Mouse (Mus musculus) adrenal gland, adult 2 months (tissue): ENCODE data around the gene Itgae. TPM values are rescaled to one million over a fixed set of nuclear protein-coding genes. Genes with fewer than 3 reads are reported as not detected.

Experiments
- polyA plus RNA-seq: library from polyadenylated mRNA; depleted of rRNA; stranded (reverse); fragments of >200 nt; gene quantifications from 2 replicates; pipeline ENCODE4 v1.2.3, GENCODE M21; 2012; rRNA removed
- total RNA-seq, 2 experiments: library from RNA; stranded (reverse); gene quantifications; 2 replicates each; pipeline ENCODE4 v1.2.3; 2021

The Itgae gene
- total and polyA plus RNA-seq, 3 experiments = 0.23 to 0.79 (median 0.54) TPM

Other genes with a start within 250 kb of the Itgae start
- 10 to 100 TPM in 1 of 2 experiments, 1 to 10 TPM in 1; 7.2 to 11.6 TPM for gene Atp2a3, start 129.4 kb upstream of the Itgae start, total RNA-seq
- 11.3 and 11.9 TPM in 2 replicates for gene Atp2a3, start 129.4 kb upstream of the Itgae start, polyA plus RNA-seq
- under 1 TPM; 0.40 to 0.55 TPM for gene P2rx1, start 91.5 kb upstream of the Itgae start, total RNA-seq
- 0.85 and 1.0 TPM in 2 replicates for gene P2rx1, start 91.5 kb upstream of the Itgae start, polyA plus RNA-seq
- gene Camkk1, start 71.6 kb upstream of the Itgae start, total RNA-seq = 1 to 10 TPM; 1.8 to 9.8 TPM
- gene Camkk1, start 71.6 kb upstream of the Itgae start, polyA plus RNA-seq = 2.2 and 3.2 TPM in 2 replicates
- 1 to 10 TPM; 9.4 to 9.5 TPM for gene Ncbp3, start 42.8 kb upstream of the Itgae start, total RNA-seq
- 1.6 and 1.7 TPM in 2 replicates for gene Ncbp3, start 42.8 kb upstream of the Itgae start, polyA plus RNA-seq
- gene Haspin, start 47.7 kb downstream of the Itgae start, total RNA-seq = under 1 TPM; 0.35 TPM
- gene Haspin, start 47.7 kb downstream of the Itgae start, polyA plus RNA-seq = 0.70 and 0.91 TPM in 2 replicates
- gene P2rx5, start 69.8 kb downstream of the Itgae start, total RNA-seq = 10 to 100 TPM in 1 of 2 experiments, 1 to 10 TPM in 1; 4.4 to 10.9 TPM
- gene P2rx5, start 69.8 kb downstream of the Itgae start, polyA plus RNA-seq = 2.3 and 2.9 TPM in 2 replicates
- gene Emc6, start 86.5 kb downstream of the Itgae start, total RNA-seq = 10 to 100 TPM; 86.1 to 88.7 TPM
- 91.0 and 117 TPM in 2 replicates for gene Emc6, start 86.5 kb downstream of the Itgae start, polyA plus RNA-seq
- 10 to 100 TPM; 71.0 to 87.8 TPM for gene Tax1bp3, start 86.5 kb downstream of the Itgae start, total RNA-seq
- gene Tax1bp3, start 86.5 kb downstream of the Itgae start, polyA plus RNA-seq = 71.0 and 77.0 TPM in 2 replicates
- gene Ctns, start 108.5 kb downstream of the Itgae start, total RNA-seq = 10 to 100 TPM; 16.8 to 18.3 TPM
- 11.1 and 12.5 TPM in 2 replicates for gene Ctns, start 108.5 kb downstream of the Itgae start, polyA plus RNA-seq
- 10 to 100 TPM in 1 of 2 experiments, 1 to 10 TPM in 1; 8.8 to 12.4 TPM for gene Shpk, start 108.9 kb downstream of the Itgae start, total RNA-seq
- 10.0 and 10.9 TPM in 2 replicates for gene Shpk, start 108.9 kb downstream of the Itgae start, polyA plus RNA-seq
- under 1 TPM; 0.21 to 0.26 TPM for gene Trpv1, start 143.7 kb downstream of the Itgae start, total RNA-seq
- 0.62 and 1.0 TPM in 2 replicates for gene Trpv1, start 143.7 kb downstream of the Itgae start, polyA plus RNA-seq
- gene Trpv3, start 176.8 kb downstream of the Itgae start, total RNA-seq = under 1 TPM; 0.12 to 0.14 TPM
- 0.04 and 0.09 TPM in 2 replicates for gene Trpv3, start 176.8 kb downstream of the Itgae start, polyA plus RNA-seq
- gene Aspa, start 239.0 kb downstream of the Itgae start, total RNA-seq = 10 to 100 TPM; 12.9 to 27.6 TPM
- gene Aspa, start 239.0 kb downstream of the Itgae start, polyA plus RNA-seq = 0.48 and 0.59 TPM in 2 replicates
- not detected for gene Gm49340, start 239.2 kb downstream of the Itgae start, total RNA-seq
- 0.04 TPM in 1 of 2 replicates, not detected in the other for gene Gm49340, start 239.2 kb downstream of the Itgae start, polyA plus RNA-seq
- 1 to 10 TPM; 1.1 to 1.5 TPM for gene Spata22, start 239.2 kb downstream of the Itgae start, total RNA-seq
- not detected in 2 replicates for gene Spata22, start 239.2 kb downstream of the Itgae start, polyA plus RNA-seq